Mouse (Mus musculus): ENCODE measurements at regions not wholly inside any gene's neighbourhood (a gene's known extent, or its start where the extent isn't known, plus 50 kb on each side); places are given as distances from the start of the nearest gene placed in this dataset.

DNA sequence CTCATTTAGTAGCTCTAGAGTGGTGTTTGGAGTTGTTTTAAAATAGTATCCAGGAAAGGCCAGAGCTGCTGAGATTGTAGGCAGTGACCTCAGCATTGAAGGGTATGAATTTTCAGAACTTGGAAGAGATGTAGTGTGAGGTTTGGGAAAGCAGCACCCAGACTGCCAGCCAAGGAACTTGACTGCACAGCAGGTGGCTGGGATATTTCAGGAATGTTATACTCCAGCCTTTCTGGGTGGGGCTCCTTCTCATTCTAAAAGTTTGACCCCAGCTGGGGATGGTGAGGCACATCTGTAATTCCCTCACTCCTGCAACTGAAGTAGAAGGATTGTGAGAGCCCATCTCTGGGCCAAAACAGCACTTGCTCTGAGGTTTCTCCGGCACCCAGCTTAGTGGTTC is 70.7 kb downstream of the Hoxc4 start:
- H3K4me2 ChIP-seq (ENCODE audit: low read length): no peak overlapping the region
- no peaks in the 10 kb centered on the region for H3K36me3 ChIP-seq (ENCODE audit: control insufficient read depth, insufficient read depth, low read length)
- peaks cover 3 to 18% of the 10 kb centered on the region in 2 experiments; a peak in 2 of 4 replicates for H3K4me1 ChIP-seq (ENCODE audit: control insufficient read depth in 2 of 2, insufficient read depth in 2 of 2, low read length in 2 of 2)
- no peak for ATAC-seq (ENCODE audit: insufficient number of reproducible peaks, insufficient read depth, low FRiP score, low read depth)
- no peak overlapping the region for H3K9ac ChIP-seq (ENCODE audit: low read length)
- no peak overlapping the region for H3K4me3 ChIP-seq (ENCODE audit: control insufficient read depth in 1 of 2, insufficient read depth in 1 of 2, low read depth in 1 of 2, low read length in 2 of 2)
- 70% methylated on average over 1 of the region's 1 CpGs for WGBS
- H3K27me3 ChIP-seq (ENCODE audit: control insufficient read depth, insufficient read depth, low read length): peaks cover 93% of the 10 kb centered on the region
- no peaks in the 10 kb centered on the region for H3K9me3 ChIP-seq (ENCODE audit: control insufficient read depth, low read length)
- H3K27ac ChIP-seq (replicated peaks in 1 of 2; ENCODE audit: control insufficient read depth in 1 of 2, insufficient read depth in 1 of 2, low read depth in 2 of 2, low read length in 2 of 2): no peak overlapping the region

DNA sequence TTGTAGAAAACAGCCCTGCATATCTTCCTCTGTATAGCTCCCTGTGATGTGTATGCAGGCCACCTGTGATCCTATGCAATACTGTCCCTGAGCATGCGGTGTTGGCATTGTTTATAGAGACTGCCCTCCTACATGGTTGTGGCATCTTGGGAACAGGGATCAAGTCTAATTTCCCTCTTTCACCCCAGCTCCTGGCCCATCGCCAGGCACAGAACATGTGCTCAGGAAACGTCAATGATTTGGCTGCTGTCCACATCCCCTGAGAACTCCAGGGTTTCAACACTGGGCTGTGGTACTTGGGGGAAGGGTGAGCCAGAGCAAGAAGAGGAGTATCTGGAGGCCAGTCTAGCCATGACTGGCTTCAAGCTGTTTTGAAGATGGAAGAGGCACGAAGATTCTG is 68.5 kb downstream of the Hoxc4 start:
- Histone ChIP-seq H3K9me3 (ENCODE audit: control insufficient read depth, low read length) (no peaks in the 10 kb centered on the region), H3K27ac (replicated peaks in 1 of 2; ENCODE audit: control insufficient read depth in 1 of 2, insufficient read depth in 1 of 2, low read depth in 2 of 2, low read length in 2 of 2) (no peak overlapping the region), H3K9ac (ENCODE audit: low read length) (no peak overlapping the region), H3K4me3 (ENCODE audit: control insufficient read depth in 1 of 2, insufficient read depth in 1 of 2, low read depth in 1 of 2, low read length in 2 of 2) (no peak overlapping the region), H3K4me1 (ENCODE audit: control insufficient read depth in 2 of 2, insufficient read depth in 2 of 2, low read length in 2 of 2) (peaks cover 3 to 18% of the 10 kb centered on the region in 2 experiments; a peak in 2 of 4 replicates), H3K4me2 (ENCODE audit: low read length) (no peak overlapping the region), H3K36me3 (ENCODE audit: control insufficient read depth, insufficient read depth, low read length) (no peaks in the 10 kb centered on the region), H3K27me3 (ENCODE audit: control insufficient read depth, insufficient read depth, low read length) (peaks cover 93% of the 10 kb centered on the region)
- WGBS: 21% methylated on average over 4 of the region's 4 CpGs
- ATAC-seq (ENCODE audit: insufficient number of reproducible peaks, insufficient read depth, low FRiP score, low read depth): peak; percentile 43; the same call in 1 of the 2 replicates

DNA sequence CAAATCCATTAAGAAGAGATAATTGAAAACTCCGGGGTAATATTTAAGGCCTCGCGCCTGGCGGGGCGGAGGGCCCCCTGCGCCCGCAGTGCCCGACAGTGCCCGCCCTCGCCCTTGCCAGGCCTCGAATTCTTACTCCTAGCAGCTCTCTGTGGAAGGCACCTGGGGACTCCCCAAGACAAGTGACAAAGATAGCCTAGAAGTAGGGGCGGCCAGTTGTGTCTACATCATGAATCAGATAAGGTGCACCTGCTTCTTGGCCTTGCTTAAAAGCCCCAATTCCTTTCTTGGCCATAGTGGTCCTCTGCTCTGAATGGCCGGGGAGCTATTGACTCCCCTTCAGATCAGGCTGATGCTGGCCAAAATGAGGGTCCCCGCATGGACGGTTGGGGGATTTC is 67.9 kb downstream of the Hoxc4 start:
- peaks cover 99% of the 10 kb centered on the region for H3K27me3 ChIP-seq (ENCODE audit: control insufficient read depth, insufficient read depth, low read length)
- no peaks in the 10 kb centered on the region for H3K9me3 ChIP-seq (ENCODE audit: control insufficient read depth, low read length)
- H3K27ac ChIP-seq (replicated peaks in 1 of 2; ENCODE audit: control insufficient read depth in 1 of 2, insufficient read depth in 1 of 2, low read depth in 2 of 2, low read length in 2 of 2): no peak overlapping the region
- no peaks in the 10 kb centered on the region for H3K36me3 ChIP-seq (ENCODE audit: control insufficient read depth, insufficient read depth, low read length)
- H3K4me3 ChIP-seq (ENCODE audit: control insufficient read depth in 1 of 2, insufficient read depth in 1 of 2, low read depth in 1 of 2, low read length in 2 of 2): peak overlapping the region in 1 of 2 experiments; percentile 24; a peak in 1 of 4 replicates
- peaks cover 3 to 18% of the 10 kb centered on the region in 2 experiments; a peak in 2 of 4 replicates for H3K4me1 ChIP-seq (ENCODE audit: control insufficient read depth in 2 of 2, insufficient read depth in 2 of 2, low read length in 2 of 2)
- WGBS: 17% methylated on average over 15 of the region's 15 CpGs
- peak overlapping the region; percentile 54 for H3K4me2 ChIP-seq (ENCODE audit: low read length)
- no peak overlapping the region for H3K9ac ChIP-seq (ENCODE audit: low read length)
- ATAC-seq (ENCODE audit: insufficient number of reproducible peaks, insufficient read depth, low FRiP score, low read depth): no peak

Measured in heart, embryonic 14.5 days (tissue).